Mouse (Mus musculus): ENCODE measurements around the gene Lix1.

Lix1 gene

DNA sequence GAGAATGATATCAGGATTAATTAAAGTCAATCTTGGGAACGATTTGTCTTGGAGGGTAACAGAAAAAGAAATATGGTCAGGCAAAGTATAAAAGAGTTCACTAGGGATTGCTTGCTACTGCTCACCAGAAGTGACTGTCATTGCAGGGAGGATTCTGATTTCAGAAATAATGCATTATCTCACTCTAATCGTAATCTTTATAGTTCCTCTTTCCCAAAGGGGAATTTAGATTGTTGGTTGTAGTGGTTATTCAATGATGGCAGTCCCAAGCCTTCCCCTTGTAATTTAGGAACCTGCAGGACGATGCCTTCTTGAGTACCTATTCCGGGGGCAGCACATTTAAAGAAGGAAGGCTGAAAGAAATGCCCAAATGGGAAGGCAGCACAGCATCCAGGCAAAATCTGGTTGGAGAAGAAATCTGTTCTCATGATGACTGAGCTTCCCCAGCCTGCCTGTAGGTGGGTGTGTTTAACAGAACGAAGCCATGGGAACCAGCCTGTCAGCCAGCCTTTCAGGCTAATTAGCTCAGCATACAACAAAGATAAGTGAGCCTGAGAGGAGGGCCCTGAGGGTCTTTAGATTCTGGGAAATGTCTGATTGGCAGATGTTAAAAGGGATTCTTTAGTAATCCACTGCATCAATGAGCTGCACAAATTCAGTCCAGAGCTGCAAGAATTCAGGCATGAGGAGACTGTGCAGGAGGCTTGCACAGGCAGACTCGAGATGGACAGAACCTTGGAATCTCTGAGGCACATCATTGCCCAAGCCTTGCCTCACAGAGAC, at the start of gene Lix1:
Gene Lix1, plus strand, starts transcription at position 451 of the 783 bp plus-strand sequence.
- DNase-seq: peak; percentile 56

DNA sequence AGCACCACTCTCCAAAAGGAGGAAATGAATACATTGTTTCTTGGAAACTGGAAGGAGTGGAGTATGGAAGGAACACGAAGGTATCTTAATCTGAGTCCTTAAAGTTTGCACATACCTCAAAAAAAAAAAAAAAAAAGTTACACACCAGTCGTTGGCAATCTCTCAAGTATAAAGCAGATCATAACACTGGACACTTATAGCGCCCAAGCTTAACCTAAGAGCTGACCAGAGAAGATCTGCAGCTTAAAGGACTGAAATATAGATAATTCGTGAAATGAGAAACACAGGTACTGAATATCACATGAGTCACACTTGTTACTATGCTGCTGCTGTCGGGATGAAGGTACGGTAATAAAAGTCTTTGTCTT, 28.9 kb upstream of the Lix1 start:
- no peak for DNase-seq

DNA sequence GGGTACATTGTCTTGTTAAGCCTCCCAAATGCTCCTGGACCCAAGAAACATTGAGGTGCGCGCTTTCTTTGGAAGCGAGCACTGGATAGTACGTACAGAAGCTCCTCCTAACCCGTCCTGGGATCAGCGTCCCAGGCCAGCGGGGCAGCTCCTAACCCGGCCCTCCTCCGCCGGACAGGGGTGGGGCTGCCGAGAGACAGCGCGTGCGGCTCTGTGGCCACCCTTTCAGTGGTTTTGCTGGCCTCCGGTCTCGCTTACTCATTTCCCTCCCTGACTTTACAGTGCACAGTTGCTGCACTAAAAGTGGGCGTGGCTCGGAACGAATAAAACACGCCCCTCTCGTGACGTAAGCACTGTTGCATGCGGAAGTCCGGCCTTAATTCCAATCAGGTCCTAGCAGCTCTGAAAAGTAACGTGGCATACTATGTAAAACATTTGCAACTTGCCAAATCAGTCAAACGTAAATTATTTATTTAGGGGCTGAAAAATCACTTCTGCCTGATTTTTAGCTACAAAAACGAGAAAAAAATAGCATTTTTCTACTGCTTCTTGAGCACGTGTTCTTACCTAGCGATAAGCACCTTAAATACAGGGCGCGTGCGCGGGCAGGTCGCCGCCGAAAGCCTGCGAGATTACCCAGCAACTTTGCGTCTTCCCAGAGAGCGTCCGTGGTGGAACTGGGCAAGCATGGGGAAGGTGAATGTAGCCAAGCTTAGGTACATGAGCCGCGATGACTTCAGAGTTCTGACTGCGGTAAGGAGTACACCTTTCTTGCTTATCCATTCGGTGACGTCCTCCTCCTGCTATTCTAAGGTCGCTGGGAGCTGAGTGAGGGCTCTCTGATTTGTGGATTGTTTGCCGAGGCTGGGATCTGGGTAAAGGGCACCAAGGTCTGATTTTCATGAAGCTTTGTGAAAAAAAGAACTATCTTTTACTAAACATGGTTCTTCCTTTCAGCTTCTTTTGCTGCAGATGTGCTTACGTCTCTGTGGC, 28.3 kb upstream of the Lix1 start, which contains the start of gene Riok2:
Gene Riok2, plus strand, starts transcription at position 392 of the 993 bp plus-strand sequence.
- peak; percentile 98 for DNase-seq

DNA sequence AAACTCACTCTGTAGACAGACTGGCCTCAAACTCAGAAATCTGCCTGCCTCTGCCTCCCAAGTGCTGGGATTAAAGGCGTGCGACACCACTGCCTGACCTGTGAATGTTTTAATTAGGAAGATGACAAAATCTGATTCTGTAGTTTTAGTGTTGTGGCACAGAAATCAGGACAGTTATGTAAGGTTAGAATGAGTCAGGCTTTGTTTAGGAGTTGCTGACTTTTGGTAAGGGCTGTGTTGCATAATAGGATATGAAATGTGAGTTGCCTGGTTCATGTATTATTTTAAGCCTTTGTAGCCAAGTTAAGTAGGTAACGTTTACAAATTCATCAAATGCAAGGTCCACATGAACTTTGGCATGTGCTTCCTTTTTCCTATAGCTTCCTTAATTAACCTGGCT, 26.9 kb upstream of the Lix1 start:
- no peak for DNase-seq

DNA sequence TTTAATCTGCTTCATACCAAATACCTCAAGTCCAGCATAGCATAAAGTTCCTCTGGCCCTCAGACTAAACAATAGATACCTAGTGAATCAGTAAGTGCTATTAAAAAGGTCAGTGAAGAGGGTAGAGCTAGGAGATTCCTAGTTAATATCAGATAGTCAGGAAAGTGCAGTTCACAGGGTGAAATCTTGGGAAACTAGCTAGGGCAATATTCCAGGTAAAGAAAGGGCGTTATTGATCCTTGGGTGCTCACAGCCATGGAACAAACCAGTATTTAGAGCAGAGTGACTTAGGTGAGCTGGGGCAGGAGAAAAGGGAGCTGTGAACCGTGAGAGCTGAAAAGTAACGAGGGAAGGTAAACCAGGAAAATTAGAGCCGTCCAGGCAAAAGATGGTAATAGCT, 18.8 kb upstream of the Lix1 start:
- no peak for DNase-seq

DNA sequence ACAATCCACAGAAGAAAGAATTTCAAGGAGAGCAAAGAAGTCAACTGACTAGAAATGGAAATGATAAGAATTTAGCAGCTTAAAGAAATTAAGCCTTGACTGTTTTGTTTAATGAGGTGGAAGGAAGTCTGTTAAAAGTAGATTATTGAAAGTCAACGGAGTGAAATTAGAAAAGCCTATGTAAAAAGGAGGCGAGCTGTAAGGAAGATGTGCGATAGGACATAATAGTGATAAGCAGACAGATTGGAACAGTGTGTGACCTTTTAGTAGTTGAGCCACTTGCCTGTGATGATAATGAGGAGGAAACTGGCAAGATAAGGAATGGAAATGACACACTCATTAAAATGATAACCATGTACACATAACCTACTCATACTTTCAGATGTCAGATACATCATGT, 18.0 kb upstream of the Lix1 start:
- no peak for DNase-seq

DNA sequence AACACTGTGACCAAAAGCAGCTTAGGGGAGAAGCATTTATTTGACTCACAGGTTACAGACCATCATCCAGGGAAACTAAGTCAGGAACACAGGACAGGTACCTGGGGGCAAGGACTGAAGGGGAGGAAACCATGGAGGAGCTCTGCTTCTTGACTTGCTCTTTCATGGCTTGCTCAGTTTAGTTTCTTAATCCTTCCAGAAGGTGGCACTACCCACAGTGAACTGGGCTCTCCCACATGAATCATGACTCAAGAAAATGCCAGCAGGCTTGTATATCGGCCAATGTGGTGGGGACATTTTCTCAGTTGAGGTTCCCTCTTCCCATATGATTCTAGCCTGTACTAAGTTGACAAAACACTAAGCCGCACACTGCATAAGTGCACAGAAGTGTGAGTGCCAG, 16.4 kb upstream of the Lix1 start:
- DNase-seq: no peak

DNA sequence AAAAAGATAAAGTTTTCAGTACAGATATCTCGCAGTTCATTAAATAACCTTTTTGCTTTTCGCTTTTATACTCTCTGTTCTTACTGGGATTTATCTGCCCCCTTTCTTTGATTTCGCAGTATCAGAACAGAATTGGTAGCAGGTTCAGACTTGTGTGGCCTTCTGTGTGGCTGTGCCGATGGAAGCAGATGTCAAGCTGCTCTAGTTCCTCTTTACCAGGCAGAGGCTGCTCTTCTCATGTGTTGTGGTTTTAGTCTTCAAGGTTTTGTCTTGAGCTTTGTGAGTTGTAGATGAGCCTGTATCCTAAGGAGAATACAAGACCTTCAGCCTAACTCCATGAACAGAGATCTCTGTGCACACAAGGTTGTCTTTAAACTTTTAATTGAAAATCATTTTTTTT, 10.6 kb upstream of the Lix1 start:
- no peak for DNase-seq

DNA sequence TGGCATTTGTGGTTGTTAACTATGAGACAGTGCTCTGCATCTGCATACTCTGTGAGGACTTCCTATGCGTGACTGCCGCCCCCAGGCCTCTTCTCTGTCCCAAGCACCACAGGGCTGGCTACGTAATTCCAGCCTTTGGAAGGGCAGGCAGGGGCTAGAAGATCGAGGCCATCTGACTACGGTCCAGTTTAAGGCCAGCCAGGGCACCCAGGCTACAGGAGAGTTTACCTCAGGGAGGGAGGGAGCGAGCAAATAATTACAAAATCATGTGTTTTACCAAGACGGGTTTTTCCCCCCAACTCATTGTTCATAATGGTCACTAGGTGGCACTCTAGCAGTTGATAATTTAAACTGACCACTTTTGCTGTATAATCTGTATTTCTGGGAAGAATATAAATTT, 9.6 kb upstream of the Lix1 start:
- peak; percentile 19 for DNase-seq

DNA sequence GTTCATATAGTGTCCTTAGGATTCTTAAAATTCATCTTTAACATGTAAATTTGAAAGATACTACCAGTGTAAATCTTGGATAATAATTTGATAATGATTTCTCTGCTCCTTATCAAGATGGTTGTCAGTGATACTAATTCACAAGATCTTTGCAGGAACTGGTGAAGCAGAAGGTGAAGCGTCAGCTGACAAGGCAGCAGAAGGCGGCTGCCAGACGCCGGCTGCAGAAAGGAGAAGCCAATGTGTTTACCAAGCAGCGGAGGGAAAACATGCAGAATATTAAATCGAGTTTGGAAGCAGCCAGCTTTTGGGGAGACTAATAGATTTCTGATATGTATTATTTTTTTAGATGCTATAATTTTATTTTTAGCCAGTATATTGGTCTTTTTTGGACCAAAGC, 9.2 kb upstream of the Lix1 start:
- DNase-seq: no peak

DNA sequence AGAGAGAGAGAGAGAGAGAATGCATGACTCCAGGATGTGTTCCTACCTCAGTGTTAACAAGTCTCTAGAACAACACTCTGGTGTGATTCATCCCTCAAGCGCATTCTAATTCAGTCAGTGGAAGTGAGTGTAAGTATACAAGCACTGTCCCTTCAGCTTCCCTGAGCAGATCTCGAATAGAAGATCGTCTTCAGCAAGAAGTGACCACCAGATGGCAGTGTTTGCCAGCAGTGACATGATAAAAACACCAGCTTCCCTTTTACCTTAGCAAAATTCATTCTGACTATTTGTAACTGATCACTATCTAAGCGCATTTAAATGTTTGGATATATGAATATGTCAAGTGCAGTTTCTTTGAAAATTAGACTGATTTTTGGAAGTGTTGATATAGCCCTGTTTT, 8.1 kb upstream of the Lix1 start:
- peak; percentile 88 for DNase-seq

DNA sequence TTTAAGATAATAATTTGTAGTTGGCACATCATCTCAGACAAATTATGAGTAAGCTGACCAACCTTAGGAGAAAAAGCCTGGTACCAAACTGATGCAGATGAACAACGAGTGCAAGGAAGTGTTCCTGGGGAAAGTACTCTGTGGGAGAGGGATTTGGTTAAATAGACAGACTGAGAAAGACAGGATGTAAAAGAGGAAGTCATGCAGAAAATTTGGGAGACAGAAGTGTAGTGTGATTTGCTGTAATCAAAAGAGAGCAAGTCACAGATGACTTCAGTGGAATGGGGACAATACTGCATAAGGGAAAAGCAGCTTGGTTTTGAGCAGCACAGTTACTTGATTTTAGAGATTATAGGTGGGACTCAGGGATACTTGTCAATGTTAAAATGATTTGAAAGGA, 5.6 kb upstream of the Lix1 start:
- no peak for DNase-seq

DNA sequence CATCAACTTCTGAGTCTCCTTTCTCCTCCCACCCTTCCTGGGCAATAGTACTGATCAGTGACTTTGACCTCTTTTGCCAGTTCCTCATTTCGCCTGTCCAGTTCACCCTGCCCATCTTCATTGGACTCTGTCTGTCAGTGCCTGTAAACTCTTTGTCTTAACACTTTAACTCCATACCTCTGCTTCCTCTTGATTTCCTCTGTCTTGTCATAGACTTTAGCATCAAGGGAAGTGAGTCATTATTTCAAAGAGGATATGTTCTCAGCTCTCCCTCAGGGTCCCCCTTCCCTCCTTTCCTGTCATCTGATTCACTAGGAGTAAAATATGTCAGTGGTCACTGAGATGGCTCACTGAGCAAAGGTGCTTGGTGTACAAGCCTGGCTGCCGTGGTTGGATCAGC, 3.8 kb upstream of the Lix1 start:
- DNase-seq: no peak

DNA sequence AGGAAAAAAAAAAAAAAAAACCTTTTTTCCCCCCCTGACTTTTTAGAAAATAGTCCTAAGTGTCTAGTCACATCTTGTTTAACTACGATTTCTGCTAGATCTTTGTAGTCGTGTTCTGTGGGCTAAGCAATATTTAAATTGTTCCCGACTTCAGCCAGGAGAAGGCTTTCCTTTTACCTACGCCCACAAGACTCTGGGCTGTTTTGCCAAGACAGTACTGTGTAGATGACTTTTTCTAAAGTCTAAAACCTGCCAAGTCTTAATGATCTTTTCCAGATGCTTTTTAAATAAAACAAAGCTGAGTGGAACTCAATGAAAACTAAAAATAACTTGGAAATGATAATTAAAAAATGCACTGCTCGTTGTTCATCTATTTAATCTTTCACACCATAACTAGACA, 566 bp downstream of the Lix1 start:
- no peak for DNase-seq

DNA sequence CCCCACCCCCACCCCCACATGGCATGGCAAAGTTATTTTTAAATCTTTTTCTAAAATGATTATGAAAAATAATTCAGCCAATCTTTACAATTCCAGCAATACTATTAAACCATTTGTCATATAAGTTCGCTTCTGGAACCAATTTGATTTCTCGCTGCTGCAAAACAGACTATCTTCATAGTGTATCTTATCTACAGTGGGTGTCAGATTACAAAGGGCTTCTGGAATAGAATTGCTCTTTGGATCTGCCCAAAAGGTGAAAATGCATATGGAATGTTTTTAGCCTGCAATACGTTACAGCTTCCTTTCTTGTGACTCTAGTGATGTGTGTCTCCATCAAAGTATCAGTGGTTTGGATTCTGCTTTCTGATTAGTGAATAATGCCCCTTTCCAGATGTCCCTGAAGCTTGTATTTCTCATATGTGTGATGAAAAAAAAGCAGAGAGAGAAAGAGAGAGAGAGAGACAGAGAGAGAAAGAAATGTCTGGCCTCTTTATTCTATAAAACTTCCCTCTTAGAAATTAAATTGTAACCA, 1.2 kb downstream of the Lix1 start:
- no peak for DNase-seq

DNA sequence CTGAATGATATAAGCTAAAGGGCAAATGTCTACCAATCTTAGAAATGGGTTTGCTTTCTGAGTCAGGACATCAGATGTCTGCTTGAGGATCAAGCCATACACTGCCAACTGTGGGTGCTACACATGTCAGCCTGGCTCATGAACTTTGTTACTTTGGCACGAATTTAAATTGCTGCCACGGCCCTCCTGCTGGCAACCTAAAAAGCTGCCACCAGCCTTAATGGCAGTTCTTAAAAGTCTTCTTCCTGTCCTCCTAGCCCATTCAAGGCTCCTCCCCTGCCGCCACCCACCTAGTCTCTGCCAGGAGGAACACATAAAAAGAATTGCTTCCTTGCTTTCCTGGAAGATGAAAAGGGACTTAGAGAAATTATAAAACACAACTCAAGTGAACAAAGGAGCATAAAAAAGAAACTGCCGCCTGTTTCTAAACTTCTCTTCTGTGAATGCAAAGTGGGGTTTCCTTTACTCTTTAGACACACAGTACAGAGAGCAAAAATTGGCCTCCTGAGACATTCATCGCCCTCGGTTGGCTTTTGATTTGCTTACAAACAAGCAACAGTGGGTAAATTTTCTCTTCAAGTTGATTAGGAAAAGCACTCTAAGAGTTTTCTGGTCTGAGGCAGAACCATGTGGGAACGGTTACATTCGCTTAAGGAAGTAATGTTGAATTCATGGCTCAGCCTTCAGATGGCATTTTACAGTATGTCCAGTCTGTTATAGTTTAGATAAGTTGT, 2.5 kb downstream of the Lix1 start:
- peak; percentile 20 for DNase-seq

DNA sequence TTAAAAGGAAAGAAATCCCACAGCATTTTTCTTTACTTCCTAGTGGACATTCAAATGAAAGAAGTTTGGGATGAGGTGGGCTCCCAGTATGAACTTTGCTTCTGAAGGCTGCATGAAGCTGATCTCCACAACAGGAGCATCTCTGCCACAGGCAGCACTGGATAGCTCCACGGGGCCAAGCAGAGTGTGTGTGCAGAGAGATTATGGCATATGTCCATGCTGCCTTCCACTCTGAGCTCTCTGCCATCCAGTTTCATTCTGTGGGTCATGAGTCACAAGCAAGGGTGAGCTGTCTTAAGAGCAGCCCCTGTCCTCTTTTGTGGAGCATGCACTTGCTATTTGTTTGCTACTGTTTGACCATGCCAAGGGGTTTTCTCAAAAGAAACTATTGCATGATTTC, 3.1 kb downstream of the Lix1 start:
- DNase-seq: no peak

DNA sequence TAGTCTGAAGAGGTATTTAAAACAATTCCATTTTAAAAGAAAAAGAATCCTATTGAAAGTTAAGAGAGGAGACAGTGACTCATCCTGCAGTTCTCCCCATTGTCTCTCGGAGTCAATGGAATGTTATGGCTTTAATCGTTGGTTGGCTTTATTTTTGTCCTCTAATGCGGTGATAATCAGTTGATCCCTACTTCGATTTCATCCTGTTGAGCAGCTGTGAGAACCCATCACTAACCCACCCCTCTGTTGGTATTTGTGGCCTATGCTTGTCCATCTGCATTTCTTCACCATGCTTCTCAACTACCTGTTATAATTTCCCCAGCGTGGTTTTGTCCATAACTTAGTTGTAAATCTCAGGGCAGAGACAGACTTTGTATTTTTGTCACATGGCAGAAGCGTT, 5.7 kb downstream of the Lix1 start:
- DNase-seq: no peak

DNA sequence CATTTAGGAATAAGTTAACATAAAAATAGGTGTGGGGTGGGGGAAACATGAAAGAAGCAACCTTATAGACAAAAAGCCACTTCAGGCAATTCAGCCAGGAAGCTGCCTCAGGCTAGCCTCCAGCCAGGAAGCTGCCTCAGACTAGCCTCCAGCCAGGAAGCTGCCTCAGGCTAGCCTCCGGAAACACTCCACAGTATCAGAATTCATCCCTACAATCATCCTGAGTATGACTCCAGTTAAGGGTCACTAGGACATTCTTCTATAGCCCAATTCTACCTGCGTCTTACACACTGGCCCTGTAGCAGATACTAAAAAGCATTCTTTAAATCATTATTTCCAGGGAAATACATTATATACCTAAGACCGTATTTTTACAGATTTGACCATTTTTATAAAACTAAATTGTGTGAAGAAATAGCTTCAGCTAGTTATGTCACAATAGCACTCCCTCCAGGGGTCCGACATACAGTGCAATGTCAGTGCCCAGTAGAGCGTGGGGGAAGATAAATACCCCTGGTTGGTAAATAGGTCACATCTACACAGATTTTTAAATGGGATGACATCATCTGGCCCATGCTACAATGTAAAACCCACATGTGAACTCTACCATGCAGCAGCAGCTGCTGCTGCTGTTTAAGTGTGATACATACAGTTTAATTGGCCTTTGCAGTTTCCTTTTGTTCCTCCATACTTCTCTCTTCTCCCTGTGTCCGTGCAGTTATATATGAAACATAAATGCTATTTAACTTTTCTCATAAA, 6.4 kb downstream of the Lix1 start:
- DNase-seq: no peak

DNA sequence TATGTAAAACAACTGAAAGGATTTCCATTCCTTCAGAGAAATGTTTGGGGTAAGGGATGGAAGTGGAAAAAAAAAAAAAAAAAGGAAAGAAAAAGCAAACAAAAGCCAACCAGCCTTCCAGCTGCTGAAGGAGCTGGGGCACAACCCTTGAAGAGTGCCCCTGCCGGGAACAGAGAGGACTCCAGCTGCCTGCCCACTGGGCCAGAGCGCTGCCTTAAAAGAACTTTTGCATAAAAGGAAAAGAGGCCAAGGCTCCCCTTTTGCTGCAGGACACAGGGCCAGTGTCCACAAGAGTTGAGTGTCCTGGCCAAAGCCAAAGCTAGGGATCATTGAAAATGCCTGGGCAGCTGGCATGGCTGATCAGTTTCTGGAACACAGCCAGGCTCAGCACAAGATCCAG, 7.1 kb downstream of the Lix1 start:
- DNase-seq: no peak

DNA sequence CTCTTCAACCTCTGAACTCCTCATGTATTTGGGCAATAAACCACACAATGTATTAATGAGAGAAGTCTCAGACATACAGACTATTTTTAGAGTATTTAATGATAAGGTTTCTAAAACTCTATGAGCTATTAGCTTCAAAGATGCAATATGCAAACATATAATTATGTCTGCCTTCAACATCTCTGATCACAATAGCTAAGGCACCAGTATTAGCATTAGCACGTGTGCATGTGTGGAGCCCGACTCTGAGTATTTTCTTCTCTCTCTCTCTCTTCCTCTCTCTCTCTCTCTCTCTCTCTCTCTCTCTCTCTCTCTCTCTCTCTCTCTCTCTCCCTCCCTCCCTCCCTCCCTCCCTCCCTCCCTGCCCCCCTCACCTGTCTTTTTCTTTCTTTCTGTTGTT, 9.0 kb downstream of the Lix1 start:
- no peak for DNase-seq

DNA sequence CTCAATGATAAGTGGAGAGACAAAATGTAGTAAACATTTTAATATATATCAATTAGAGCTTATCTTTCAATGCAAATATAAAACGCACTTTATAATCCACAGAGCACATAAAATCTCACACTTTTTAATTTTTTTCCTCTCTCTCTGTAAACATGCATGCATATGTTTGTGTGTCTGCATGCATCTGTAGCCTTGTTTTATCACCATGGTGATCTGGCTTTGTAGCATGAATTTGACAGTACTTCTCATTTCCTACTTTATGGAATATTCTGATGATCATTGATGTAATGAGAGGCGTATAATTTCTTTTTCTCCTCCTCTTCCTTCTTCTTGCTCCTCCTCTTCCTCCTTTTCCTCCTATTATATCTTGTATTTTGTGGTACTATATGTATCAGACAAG, 9.7 kb downstream of the Lix1 start:
- DNase-seq: no peak
